Mouse (Mus musculus): ENCODE data around the gene Hspb7. TPM values are rescaled to one million over a fixed set of nuclear protein-coding genes. Genes with fewer than 3 reads are reported as not detected.

Gene Hspb7
- total and polyA plus RNA-seq, 3 experiments: 1,028 to 1,498 (median 1,066) TPM

GRCm38 (mm10) chr4:141398545-141398944, 22.0 kb upstream of the Hspb7 start, which contains the start of gene Clcnka:
Clcnka (minus strand) TSS chr4:141398724.
- 53% methylated on average over 12 of the region's 12 CpGs for WGBS
- Histone ChIP-seq H3K9ac (ENCODE audit: low read depth, low read length) (no peak within 1 kb of the TSS), H3K4me3 (no peak within 1 kb of the TSS), H3K79me2 (replicated peaks; ENCODE audit: control insufficient read depth, insufficient read depth, low read length) (no peaks in the 10 kb centered on the region), H3K27ac (no peak within 1 kb of the TSS), H3K4me1 (ENCODE audit: control insufficient read depth, insufficient read depth, low read length) (no peaks in the 10 kb centered on the region), H3K36me3 (ENCODE audit: control insufficient read depth, insufficient read depth, low read length) (no peaks in the 10 kb centered on the region), H3K27me3 (ENCODE audit: control insufficient read depth, insufficient read depth, low read length) (no peaks in the 10 kb centered on the region)
- intact Hi-C loops (cut with DNase I): no loop called here
- no peak for TF ChIP-seq CTCF (IDR thresholded peaks at IDR 0.05)
- no peak for TF ChIP-seq EP300 (IDR thresholded peaks at IDR 0.05; ENCODE audit: insufficient read depth, low read depth, low read length)
- no peak for TF ChIP-seq POLR2A (IDR thresholded peaks at IDR 0.05; ENCODE audit: insufficient read depth, low read depth, low read length)
- DNase-seq: no peak

DNA sequence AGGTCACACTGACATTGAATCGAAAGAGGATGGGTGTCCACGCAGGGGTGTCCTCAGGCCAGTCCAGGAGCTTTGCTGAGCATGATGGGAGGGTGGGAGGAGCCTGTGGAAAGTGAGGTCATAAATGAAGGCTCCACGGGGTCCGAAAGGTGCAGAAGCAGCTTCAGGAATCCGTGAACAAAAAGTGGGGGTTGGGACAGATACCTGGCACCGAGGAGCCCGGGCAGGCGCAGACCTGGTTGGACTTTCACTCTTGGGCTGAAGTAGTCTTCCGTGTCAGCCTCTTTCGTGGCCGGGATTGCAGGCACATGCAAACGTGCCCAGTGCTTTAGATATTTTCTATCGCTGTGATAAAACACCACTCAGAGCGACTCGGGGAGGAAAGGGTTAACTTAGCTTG, 20.4 kb upstream of the Hspb7 start:
- intact Hi-C loops (cut with DNase I): no loop called here
- Histone ChIP-seq H3K4me1 (ENCODE audit: control insufficient read depth, insufficient read depth, low read length) (peaks cover 1% of the 10 kb centered on the region; the same call in 1 of the 2 replicates), H3K27me3 (ENCODE audit: control insufficient read depth, insufficient read depth, low read length) (no peaks in the 10 kb centered on the region), H3K9ac (ENCODE audit: low read depth, low read length) (no peak overlapping the region), H3K36me3 (ENCODE audit: control insufficient read depth, insufficient read depth, low read length) (no peaks in the 10 kb centered on the region), H3K79me2 (replicated peaks; ENCODE audit: control insufficient read depth, insufficient read depth, low read length) (no peaks in the 10 kb centered on the region), H3K27ac (no peak overlapping the region), H3K4me3 (no peak overlapping the region)
- TF ChIP-seq EP300 (IDR thresholded peaks at IDR 0.05; ENCODE audit: insufficient read depth, low read depth, low read length): no peak
- TF ChIP-seq CTCF (IDR thresholded peaks at IDR 0.05): no peak
- TF ChIP-seq POLR2A (IDR thresholded peaks at IDR 0.05; ENCODE audit: insufficient read depth, low read depth, low read length): no peak
- 84% methylated on average over 15 of the region's 15 CpGs for WGBS
- DNase-seq: no peak

- H3K4me3 ChIP-seq: no peak overlapping the region
Observed at GRCm38 (mm10) chr4:141404518-141405313, 15.9 kb upstream of the Hspb7 start.

DNA sequence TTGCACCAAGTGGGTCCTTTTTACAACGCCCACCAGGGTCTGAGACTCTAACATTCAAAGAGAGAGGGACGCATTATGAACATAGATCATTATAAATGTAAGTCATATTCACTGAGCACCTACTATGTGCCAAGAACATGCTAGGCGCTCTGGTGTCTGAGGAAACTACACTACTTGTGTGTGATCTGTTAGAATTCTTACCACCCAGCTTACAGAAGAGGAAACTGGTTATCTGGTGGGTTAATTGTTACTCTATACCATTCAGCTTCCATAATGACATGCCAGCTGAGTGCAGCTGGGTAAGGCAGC, 15.3 kb upstream of the Hspb7 start:
- no peaks in the 10 kb centered on the region for H3K36me3 ChIP-seq (ENCODE audit: control insufficient read depth, insufficient read depth, low read length)
- H3K27me3 ChIP-seq (ENCODE audit: control insufficient read depth, insufficient read depth, low read length): no peaks in the 10 kb centered on the region
- no peak overlapping the region for H3K9ac ChIP-seq (ENCODE audit: low read depth, low read length)
- intact Hi-C loops (cut with DNase I): loop anchor here (2.0 kb wide), 1 partner anchor 156 kb away; no protein-coding TSS in a partner anchor
- H3K27ac ChIP-seq: no peak overlapping the region
- no peak for DNase-seq
- 86% methylated on average over 3 of the region's 3 CpGs for WGBS
- no peak for TF ChIP-seq EP300 (IDR thresholded peaks at IDR 0.05; ENCODE audit: insufficient read depth, low read depth, low read length)
- TF ChIP-seq POLR2A (IDR thresholded peaks at IDR 0.05; ENCODE audit: insufficient read depth, low read depth, low read length): no peak
- TF ChIP-seq CTCF (IDR thresholded peaks at IDR 0.05): no peak
- no peak overlapping the region for H3K4me3 ChIP-seq
- no peaks in the 10 kb centered on the region for H3K79me2 ChIP-seq (replicated peaks; ENCODE audit: control insufficient read depth, insufficient read depth, low read length)
- peaks cover 2% of the 10 kb centered on the region; the same call in 1 of the 2 replicates for H3K4me1 ChIP-seq (ENCODE audit: control insufficient read depth, insufficient read depth, low read length)

More at GRCm38 (mm10) chr4:141404518-141405313, 15.9 kb upstream of the Hspb7 start:
- no peak for TF ChIP-seq POLR2A (IDR thresholded peaks at IDR 0.05; ENCODE audit: insufficient read depth, low read depth, low read length)
- peak; percentile 97 for TF ChIP-seq EP300 (IDR thresholded peaks at IDR 0.05; ENCODE audit: insufficient read depth, low read depth, low read length)
- peak; percentile 100 for TF ChIP-seq CTCF (IDR thresholded peaks at IDR 0.05)
- H3K9ac ChIP-seq (ENCODE audit: low read depth, low read length): no peak overlapping the region
- 10% methylated on average over 15 of the region's 15 CpGs for WGBS
- intact Hi-C loops (cut with DNase I): loop anchor here (1.0 to 2.0 kb wide), 3 partner anchors 26 to 171 kb away; no protein-coding TSS in a partner anchor
- no peaks in the 10 kb centered on the region for H3K36me3 ChIP-seq (ENCODE audit: control insufficient read depth, insufficient read depth, low read length)
- H3K79me2 ChIP-seq (replicated peaks; ENCODE audit: control insufficient read depth, insufficient read depth, low read length): no peaks in the 10 kb centered on the region
- DNase-seq: peak; percentile 82 to 91
- H3K27me3 ChIP-seq (ENCODE audit: control insufficient read depth, insufficient read depth, low read length): no peaks in the 10 kb centered on the region
- no peak overlapping the region for H3K27ac ChIP-seq
- H3K4me1 ChIP-seq (ENCODE audit: control insufficient read depth, insufficient read depth, low read length): peaks cover 2% of the 10 kb centered on the region; the same call in 1 of the 2 replicates

GRCm38 (mm10) chr4:141406516-141407299, 13.9 kb upstream of the Hspb7 start:
- peak; percentile 49 to 62 for DNase-seq
- WGBS: 23% methylated on average over 14 of the region's 14 CpGs

More at GRCm38 (mm10) chr4:141406516-141407299, 13.9 kb upstream of the Hspb7 start:
- H3K27me3 ChIP-seq (ENCODE audit: control insufficient read depth, insufficient read depth, low read length): no peaks in the 10 kb centered on the region
- H3K4me1 ChIP-seq (ENCODE audit: control insufficient read depth, insufficient read depth, low read length): peaks cover 2% of the 10 kb centered on the region; the same call in 1 of the 2 replicates
- H3K27ac ChIP-seq: no peak overlapping the region
- H3K79me2 ChIP-seq (replicated peaks; ENCODE audit: control insufficient read depth, insufficient read depth, low read length): no peaks in the 10 kb centered on the region
- TF ChIP-seq EP300 (IDR thresholded peaks at IDR 0.05; ENCODE audit: insufficient read depth, low read depth, low read length) (peak; percentile 55; the same call in 1 of the 2 replicates), POLR2A (IDR thresholded peaks at IDR 0.05; ENCODE audit: insufficient read depth, low read depth, low read length) (no peak), CTCF (IDR thresholded peaks at IDR 0.05) (peak; percentile 87)
- H3K36me3 ChIP-seq (ENCODE audit: control insufficient read depth, insufficient read depth, low read length): no peaks in the 10 kb centered on the region
- intact Hi-C loops (cut with DNase I): no loop called here
- H3K9ac ChIP-seq (ENCODE audit: low read depth, low read length): no peak overlapping the region
- H3K4me3 ChIP-seq: no peak overlapping the region

Data from heart, adult 2 months (tissue).